Mouse (Mus musculus) myocyte (in vitro differentiated cells): ENCODE results near the gene Rptor.

Experiments used
- CEBPB ChIP-seq: IDR thresholded peaks from 2 replicates; pipeline ENCODE4 v1.6.1; 2011; ENCODE audit warnings: mild to moderate bottlenecking, moderate library complexity; ENCODE audit not compliant: poor library complexity, insufficient read depth, severe bottlenecking
- E2F4 ChIP-seq: IDR thresholded peaks from one replicate; pipeline ENCODE4 v1.6.1; 2011; ENCODE audit warnings: mild to moderate bottlenecking, control low read depth, moderate library complexity; ENCODE audit not compliant: insufficient read depth
- MAX ChIP-seq: IDR thresholded peaks from one replicate; pipeline ENCODE4 v1.6.1; 2011; ENCODE audit warnings: low read depth, mild to moderate bottlenecking, control low read depth
- MYOD1 ChIP-seq, 3 experiments: IDR thresholded peaks; one replicate each; pipeline ENCODE4 v1.6.1; 2011; ENCODE audit warnings: control low read depth in 2 of 3, low read depth in 2 of 3, mild to moderate bottlenecking in 2 of 3, moderate library complexity in 1 of 3; ENCODE audit not compliant: insufficient read length in 2 of 3, control insufficient read depth in 1 of 3
- MYOG ChIP-seq, 3 experiments: IDR thresholded peaks; one replicate each; pipeline ENCODE4 v1.6.1; 2011; ENCODE audit warnings: control low read depth in 2 of 3, low read depth in 2 of 3, mild to moderate bottlenecking in 2 of 3; ENCODE audit not compliant: insufficient read length in 2 of 3, control insufficient read depth in 1 of 3, insufficient read depth in 1 of 3
- POLR2A ChIP-seq: IDR thresholded peaks from one replicate; pipeline ENCODE4 v1.6.1; 2011; ENCODE audit warnings: low read depth, mild to moderate bottlenecking, control low read depth, moderate library complexity; ENCODE audit not compliant: insufficient read length
- SRF ChIP-seq: IDR thresholded peaks from one replicate; pipeline ENCODE4 v1.6.1; 2011; ENCODE audit warnings: low read depth; ENCODE audit not compliant: control insufficient read depth, insufficient read length
- TCF12 ChIP-seq: IDR thresholded peaks from one replicate; pipeline ENCODE4 v1.6.1; 2011; ENCODE audit warnings: mild to moderate bottlenecking, control low read depth; ENCODE audit not compliant: poor library complexity, insufficient read depth, severe bottlenecking
- TCF3 ChIP-seq: IDR thresholded peaks from one replicate; pipeline ENCODE4 v1.6.1; 2011; ENCODE audit warnings: low read depth, control low read depth; ENCODE audit not compliant: insufficient read length
- USF1 ChIP-seq: IDR thresholded peaks from one replicate; pipeline ENCODE4 v1.6.1; 2011; ENCODE audit warnings: low read depth, mild to moderate bottlenecking, control low read depth, moderate library complexity

- TF ChIP-seq E2F4 (no peak), POLR2A (no peak), CEBPB (no peak), USF1 (no peak), MAX (no peak), SRF (no peak), TCF3 (no peak), MYOD1 (IDR thresholded peaks at IDR 0.05; ENCODE audit: control insufficient read depth in 1 of 3, insufficient read length in 2 of 3, low read depth in 2 of 3) (no peak), TCF12 (no peak), MYOG (IDR thresholded peaks at IDR 0.05; ENCODE audit: control insufficient read depth in 1 of 3, insufficient read depth in 1 of 3, insufficient read length in 2 of 3, low read depth in 2 of 3) (no peak)
These were observed 115.4 kb downstream of the Rptor start for GRCm38 (mm10) chr11:119718115-119718514.
